Mouse (Mus musculus) Muller cell, postnatal 12 days (primary cell): ENCODE results near the gene Zim1.

Source experiments
- DNase-seq: peaks from one replicate; pipeline ENCODE4 v3.0.0-alpha.2; 2015; ENCODE audit errors: inconsistent ontology term

The Zim1 gene

DNA sequence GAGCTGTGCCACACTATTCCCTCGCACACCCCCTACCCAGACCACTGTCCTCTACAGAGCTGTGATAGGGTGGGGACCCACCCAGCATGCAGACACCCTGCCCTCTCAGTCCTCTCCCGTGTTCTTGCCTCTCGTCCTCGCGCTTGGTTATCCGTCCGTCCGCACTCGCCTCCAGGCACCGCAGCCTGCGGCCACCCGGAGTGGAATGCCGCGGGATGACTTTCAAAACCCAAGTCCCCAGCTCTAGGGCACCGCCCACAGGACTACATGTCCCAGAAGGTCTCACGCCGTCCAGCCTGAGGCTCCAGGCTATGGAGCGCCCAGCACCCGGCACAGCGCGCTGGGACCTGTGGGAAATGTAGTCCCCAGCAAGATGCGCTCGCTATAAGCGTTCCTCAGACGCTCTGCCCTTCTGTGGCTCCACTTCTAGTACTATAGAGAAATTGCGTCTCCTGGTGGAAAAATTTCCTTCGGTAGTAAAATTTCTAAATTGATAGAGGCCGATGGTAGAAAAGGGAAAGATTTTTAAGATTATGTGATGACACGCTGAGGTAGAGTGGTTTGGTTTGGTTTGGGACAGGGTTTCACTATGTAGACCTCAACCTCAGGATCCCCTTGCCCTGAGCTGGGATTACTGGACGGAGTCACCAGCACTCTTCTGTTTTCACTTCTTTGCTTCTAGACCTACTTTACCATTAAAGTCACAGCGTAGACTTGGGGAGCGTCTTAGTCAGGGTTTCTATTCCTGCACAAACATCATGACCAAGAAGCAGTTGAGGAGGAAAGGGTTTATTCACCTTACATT, at the start of gene Zim1:
TSS of gene Zim1 (minus strand) at position 210 of the 805 bp plus-strand sequence.
- DNase-seq: peak; percentile 84

DNA sequence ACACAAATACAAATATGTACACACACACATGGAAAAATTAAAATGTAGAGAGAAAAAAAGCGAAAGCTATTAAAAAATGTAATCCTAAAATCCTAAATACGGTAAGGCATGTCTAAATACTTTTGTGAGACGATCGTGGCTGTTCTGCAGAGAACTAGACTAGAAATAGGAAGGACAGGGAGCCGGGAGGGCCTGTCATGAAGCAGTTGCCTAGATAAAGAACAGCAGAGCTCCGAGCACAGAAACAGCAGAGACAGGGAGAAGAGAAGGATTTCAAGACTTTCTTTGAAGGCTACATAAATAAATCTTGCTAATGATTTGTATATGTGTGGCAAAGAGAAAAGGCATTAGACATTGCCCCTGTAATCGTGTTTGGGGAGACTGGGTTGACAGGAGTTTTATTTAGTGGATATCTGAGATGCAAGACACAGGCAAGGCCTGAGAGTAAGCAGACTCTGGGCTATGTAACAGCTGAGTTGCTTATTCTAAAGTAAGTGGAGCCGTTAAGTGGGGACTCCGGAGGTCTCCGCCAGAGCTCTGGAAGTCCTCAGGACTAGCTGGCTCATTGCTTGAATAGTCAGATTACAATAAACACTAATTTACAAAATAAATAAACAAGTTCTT, 48.1 kb upstream of the Zim1 start:
- no peak for DNase-seq

DNA sequence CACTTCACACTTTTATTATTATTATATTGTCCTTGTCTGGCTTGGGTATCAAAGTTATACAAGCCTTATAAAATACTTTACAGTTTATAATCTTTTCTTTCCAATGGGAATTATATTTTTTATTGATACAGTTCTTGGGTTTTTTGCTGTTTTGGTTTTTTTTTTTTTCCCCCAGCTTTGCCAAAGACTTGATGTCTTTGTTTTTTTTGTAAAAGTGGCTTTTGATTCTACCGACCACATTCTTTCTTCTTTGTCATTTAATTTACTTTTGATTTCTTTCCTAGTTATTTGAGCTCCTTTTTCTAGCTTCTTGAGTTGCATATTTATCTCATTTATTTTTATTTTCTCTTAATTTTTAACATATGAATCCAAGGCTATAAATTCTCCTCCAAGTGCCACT, 39.8 kb upstream of the Zim1 start:
- no peak for DNase-seq

DNA sequence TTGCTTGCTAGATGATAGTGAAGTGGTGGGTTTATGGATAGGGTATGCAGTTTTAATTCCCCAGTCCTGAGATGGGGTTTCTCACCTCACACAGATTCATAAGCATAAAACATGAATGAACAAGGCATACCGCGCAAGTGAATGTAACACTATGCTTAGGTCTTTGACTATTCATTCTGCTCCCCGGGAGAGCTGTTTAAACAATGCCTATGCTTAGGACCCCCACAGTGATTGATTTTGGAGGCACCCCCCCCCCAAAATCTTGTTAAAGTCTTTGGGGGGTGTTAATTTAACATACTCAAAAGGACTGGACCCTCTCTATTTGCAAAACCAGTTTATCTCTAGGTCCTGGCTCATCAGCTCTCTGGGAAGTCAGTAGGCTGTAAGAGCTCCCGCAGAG, 35.7 kb upstream of the Zim1 start:
- no peak for DNase-seq

DNA sequence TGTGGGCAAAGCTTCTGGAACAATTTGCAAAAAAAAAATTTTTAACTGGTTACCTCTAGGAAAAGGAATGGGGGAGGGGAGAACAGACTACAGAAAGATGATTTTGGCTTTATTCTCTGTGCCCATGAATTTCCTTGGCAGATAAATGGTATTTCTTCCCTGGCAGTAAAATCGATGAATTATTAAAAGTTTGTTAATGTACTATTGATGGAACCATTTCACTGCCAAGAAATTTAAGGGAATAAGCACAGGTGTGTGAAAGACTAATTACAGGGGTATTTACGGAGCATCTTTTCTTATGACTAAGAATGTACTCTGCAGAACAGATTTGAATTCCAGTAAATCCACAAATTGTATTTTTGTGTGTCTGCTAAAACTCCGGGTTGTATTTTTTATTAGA, 35.1 kb upstream of the Zim1 start:
- DNase-seq: no peak

DNA sequence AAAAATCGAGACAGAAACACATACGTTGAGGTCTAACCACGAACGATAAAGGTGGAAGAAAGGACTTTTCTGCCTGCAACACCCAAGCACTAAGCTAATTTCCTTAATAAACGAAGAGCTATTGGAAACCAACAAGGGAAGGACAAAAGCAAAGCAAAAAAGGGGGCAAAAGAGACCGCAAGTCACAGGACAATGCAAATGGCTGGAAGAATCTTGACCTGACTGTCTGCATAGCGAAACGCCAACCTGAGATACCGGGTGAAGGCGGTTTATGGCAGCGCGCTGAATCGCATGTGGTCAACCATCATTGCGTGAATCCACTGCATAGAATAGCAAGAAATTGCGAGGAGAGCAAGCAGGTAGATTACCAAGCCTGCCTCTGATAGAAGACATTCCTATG, 34.6 kb upstream of the Zim1 start:
- DNase-seq: no peak

DNA sequence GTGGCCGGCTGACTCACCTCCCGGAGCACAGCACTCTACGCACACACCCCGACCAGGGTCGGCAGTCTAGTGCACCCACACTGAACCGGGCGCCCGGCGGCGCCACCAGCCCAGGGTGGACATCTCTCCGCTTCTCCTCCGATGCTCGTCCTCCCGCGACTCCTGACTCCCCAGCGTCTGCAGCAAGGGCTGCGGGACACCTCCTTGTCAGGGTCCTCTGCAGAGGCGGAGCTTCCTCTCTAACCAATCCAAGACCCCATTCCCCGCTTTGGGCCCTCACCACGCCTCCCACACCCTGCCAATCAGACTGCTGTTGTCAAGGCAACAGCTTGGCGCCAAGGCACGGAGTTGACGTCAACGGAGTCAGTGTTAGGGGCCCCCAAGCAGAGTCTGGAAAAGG, 34.0 kb upstream of the Zim1 start, which contains the start of the genes Peg3 and Usp29:
TSS of gene Peg3 (minus strand) at position 191 of the 400 bp plus-strand sequence.
TSS of gene Usp29 (plus strand) at position 338 of the 400 bp plus-strand sequence.
- peak; percentile 86 for DNase-seq

DNA sequence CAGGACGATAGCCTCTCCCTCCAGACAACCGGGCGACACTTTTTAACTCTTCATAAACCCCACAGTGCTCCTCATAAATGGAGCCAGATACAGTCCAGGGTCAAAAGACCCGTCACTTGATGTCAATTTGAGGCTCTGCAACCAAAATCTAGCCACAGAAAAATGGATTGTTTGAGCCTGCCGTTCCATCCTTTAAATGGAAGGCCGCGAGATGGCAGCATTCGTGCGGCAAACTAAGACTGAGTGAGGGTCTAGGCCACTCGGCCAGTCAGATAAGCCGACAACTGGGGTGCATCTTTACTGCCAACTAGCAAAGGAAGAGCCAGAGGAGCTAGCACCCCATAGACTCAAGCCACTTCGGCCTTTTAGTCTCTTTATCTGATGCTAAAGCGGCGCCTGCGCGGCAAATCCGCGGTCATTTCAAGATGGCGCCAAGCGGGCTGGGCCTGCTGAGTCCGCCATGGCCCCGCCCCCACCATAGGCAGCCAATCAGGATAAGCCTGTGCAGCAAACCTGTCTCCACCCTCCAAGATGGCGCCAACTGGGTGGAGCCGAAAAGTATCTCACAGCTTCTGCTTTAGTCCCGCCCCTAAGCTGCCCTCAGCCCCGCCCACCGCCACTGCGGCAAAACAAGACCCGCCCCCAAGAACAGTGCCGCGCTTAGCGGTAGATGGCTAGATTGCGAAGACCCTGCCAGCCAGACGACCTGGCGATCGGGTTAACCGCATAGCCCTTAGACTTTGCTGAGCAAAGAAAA, 33.0 kb upstream of the Zim1 start:
- peak; percentile 96 for DNase-seq

DNA sequence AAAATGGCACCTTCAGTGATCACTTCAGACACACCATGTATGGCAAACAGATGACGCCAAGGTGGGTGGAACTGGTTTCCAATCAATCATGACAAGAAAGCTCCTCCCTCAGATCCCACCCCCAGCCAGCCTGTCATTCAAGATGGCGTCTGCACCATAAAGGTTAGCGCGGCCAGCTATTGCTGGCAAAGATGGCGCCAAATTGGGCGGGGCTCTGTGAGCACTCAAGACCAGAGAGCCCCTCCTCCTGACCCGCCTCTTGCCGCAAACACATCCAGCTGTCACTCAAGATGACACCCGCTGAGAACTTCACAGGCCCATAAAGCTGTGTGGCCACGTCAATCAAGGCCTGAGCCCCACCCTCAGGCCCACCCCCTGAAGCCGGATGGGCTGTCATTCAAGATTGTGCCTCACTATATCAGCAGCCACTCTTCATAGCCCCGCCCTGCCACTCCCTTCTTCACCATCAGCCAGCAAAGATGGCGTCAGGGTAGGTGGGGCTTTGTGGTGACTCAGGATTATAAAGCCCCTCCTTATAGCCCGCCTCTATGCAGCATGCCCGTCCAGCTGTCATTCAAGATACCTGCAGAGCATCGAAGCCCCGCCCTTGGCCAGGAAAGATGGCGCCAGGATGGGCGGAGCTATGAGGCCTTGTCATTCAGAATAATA, 32.1 kb upstream of the Zim1 start:
- peak; percentile 98 for DNase-seq

DNA sequence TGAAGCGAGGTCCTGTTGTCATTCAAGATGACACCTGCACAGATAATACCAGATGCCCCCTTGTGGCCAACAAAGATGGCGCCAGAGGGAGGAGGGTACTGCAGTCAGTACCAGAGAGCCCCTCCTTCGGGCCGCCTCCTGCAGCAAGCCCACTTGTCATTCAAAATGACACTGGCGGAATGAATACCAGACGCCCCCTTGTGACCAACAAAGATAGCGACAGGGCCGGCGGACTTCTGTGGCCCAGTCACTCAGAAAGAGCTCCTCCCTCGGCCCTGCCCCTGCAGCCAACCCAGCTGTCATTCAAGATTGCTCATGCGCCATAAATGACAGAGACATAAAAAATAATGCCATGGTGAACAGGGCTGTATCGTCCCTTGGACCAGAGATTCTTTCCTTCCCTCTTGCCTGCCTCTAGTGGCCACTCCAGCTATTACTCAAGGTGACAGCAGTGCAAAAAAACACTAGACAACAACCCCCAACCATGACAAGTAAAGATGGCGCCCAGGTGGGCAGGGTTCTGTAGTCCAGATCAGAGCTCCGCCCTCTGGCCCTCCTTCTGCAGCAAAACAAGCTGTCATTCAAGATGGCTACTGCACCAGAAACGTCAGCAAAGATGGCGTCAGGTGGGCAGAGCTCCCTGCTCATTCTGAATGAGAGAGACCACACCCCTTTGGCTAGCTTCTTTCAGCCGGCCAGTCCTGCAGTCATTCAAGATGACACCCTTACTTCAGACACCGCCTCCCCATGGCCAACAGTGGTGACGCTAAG, 31.3 kb upstream of the Zim1 start:
- peak; percentile 95 for DNase-seq

DNA sequence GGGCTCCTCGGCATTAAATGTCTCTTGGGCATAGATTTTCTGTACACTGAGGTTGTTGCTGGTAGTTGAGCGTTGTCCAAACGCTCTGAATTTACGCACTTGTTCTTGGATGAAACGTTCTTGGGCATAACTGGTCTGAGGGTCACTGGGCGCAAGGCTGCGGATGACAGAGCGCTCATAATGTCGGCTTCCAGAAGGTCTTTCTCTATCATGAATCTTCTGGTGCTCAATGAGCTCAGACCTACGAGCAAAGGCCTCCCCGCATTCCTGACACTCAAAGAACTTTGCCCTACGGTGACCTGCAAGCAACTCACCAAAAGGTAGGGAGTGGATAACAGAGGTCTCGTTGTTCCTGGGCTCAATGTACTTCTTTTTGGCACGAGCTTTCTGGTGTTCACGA, 13.1 kb upstream of the Zim1 start:
- DNase-seq: no peak

DNA sequence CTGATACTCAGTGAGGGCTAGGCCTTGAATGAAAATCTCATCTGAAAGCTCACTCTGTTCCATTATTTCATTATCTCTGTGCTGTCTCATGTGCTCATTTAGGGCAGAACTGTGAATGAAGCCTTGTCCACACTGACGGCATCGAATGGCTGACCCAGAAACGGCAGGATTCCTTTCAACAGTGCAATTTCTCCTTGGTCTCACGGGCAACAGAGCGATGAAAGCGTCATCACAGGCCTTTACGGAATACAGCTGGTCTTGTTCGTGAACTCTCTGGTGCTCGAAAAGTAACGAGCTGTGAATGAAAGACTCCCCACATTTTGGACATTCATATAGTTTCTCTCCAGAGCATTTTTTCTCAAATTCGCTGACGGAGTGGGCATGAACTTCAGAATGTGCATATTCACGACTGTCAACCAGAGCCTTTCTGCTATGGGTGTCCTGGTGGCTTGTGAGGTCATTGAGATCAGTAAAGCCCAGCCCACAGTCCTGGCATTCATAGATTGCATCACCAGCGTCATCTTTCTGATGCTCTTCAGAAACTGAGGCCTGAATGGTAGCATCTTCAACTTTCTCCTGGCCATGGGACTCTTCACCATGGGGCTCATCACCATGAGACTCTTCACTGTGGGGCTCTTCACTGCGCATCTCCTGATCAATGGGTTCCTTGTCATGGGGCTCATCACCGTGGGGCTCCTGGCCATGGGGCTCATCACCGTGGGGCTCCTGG, 12.4 kb upstream of the Zim1 start:
- peak; percentile 50 for DNase-seq

DNA sequence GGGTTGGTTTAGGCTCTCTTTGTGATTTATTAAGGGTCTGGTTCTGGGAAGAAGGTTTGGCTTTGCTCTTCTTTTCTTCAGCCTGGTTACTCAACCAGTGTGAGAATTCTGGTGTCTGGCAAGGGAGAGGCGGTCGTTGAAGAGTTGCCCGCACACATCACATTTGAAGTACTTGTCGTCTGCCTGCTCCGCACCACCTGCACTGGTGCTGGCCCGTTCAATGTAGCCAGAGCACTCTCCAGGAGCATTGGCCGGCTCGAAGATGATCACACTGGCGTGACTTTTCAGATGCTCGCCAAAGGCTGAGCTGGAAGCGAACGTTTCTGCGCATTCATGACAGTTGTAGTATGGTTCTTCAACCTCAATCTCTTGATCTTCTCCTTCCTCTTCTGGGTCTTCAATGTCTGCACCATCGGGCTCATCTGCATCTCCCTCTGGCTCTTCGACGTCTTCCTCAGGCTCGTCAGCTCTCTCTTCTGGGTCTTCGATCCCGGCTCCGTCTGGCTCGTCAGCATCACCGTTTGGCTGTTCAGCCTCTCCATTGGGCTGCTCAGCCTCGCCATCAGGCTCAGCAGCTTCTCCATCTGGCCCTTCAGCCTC, 11.3 kb upstream of the Zim1 start:
- DNase-seq: no peak

DNA sequence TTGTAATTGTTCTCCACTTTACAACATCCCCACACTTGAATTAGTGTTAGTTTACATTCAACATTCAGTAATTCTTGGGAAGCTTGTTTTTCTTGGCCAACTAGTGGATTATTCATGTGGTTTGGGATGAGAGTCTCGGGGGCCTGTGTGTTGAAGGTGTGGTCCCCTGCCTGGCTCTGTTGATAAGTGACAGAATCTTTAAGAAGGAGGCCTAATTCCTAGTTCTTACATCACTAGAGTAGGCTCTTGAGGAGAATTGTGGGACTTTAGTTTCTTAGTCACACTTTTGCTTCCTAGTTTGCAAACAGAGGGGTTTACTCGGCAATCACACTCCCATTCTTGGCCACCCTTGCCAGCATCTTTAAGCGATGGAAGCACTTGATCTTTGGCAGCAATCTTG, 3.0 kb upstream of the Zim1 start:
- no peak for DNase-seq

DNA sequence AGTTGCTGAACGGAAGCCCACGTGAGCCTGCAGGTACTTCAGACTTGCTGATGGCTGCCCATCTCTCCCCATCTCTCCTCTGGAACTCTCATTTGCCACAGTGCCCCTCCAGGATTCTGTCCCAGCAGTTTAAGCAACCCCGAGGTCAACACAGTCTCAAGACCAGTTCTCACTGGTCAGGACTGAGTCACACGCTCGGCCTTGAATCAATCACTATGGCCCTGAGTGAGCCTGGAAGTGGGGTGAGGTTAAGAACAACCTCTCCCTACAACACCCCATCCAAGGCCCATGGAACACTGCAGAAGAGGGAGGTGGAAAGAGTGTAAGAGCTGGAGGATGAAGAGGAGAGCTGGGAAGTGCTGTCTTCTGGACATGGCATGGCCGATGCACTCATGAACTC, 10.7 kb downstream of the Zim1 start:
- no peak for DNase-seq

DNA sequence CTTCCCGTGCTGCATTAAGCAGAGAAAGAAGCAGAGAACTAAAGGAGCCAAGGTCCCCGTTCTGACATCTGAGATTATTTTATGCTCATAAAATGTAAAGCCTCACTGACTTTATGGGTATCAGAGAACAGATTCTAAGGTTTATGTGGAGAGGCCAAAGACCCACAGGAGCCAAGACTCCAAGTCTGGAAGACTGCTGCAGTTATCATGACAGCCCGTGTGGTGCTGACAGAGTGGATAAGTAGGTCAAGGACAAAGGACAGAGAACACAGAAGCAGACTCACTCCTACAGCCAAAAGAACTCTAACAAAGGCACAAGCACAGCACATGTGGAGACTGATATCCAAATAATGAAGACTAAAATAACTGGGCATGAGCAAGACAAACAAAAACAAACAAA, 29.5 kb downstream of the Zim1 start:
- no peak for DNase-seq

DNA sequence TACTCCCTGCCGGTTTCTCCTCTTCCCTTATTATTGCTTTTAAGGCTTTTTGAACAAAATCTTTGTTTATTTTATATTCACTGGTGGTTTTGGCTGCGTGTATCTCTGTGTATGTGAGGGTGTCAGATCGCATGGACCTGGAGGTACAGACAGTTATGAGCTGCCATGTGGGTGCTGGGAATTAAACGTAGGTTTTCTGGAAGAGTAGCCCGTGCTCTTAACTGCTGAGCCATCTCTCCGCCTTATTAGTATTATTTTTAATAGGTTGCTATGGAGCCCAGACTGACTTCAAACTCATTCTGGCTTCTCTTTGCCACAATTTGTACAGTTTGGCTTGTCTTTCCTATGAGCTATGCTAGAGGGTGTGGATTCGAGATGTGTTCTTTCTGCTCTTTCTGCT, 32.8 kb downstream of the Zim1 start:
- no peak for DNase-seq

DNA sequence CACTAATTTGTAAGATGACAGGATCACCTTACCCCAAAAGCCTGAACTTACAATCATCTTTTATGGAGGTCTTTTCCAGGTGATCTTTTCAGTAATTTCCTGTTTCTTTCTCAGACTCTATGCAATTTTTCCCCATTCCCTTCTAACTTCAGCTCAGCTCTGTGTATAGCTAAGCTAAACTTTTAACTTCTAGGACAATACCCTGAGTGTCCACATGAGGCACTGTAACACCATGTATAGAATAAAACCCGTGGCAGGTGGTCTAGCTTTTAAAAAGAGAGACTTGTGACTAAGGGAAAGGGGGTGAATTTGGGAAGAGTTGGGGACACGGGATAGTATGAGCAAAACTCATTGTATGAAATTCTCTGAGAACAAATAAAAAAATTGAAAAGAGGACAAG, 36.6 kb downstream of the Zim1 start:
- peak; percentile 22 for DNase-seq

DNA sequence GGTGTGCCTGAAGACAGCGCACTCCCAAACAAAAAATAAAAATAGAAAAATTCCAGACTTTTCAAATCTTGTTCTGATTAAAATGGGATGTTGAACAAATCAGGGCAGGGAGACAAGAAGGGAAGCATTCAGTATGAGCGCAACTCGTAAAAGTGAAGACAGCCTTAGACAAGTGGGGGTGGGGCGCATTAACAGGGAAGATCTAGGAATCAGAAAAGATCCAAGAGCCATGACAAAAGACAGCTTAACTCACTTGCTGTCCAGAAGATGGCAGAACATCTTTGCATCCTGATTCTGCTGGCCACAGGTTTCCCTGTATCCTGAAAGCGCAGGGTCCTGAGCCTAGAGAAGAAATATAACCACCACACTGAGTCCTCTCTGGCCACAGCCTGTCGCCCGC, 37.6 kb downstream of the Zim1 start:
- no peak for DNase-seq

DNA sequence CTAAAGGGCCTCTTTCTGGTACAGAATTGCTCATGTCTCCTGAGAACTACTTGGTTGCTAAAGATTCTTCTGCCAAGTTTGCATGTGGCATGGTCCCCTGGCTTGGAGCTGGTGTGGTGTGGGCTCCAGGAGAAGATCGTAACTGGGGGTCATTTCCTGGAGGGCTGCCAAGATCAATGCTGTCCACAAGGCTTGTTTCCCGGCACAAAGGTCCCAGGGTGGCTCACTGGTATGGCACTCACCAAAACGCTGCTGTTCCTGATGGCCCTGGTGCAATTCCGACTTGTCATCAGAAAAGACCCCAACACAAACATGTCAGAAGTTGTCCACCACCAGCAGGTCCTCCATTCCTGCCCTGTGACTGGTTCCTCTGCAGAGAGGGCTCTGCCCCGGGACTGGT, 44.1 kb downstream of the Zim1 start:
- no peak for DNase-seq
